Mouse (Mus musculus) naive thymus-derived CD4-positive, alpha-beta T cell, adult 2 months (primary cell): ENCODE data around the gene Ddx1.

Experiments used
- DNase-seq: peaks from one replicate; pipeline ENCODE4 v3.0.0-alpha.2; 2011; ENCODE audit warnings: low read depth

The Ddx1 gene

GRCm38 (mm10) chr12:13248691-13249572 is at the start of gene Ddx1:
Gene Ddx1, minus strand, starts transcription at chr12:13249213.
- peak; percentile 83 for DNase-seq

- DNase-seq = no peak
These were observed 44.4 kb upstream of the Ddx1 start for GRCm38 (mm10) chr12:13293421-13293881.

GRCm38 (mm10) chr12:13291453-13291852 is 42.4 kb upstream of the Ddx1 start:
- DNase-seq = no peak

- peak; percentile 14 for DNase-seq
These were observed 20.8 kb upstream of the Ddx1 start for GRCm38 (mm10) chr12:13269570-13270390.

- peak; percentile 70 for DNase-seq
These were observed 19.9 kb upstream of the Ddx1 start, which contains the start of gene Nbas for GRCm38 (mm10) chr12:13268826-13269449. Gene Nbas, plus strand, starts transcription at chr12:13269133.

GRCm38 (mm10) chr12:13268412-13268811 is 19.4 kb upstream of the Ddx1 start:
- DNase-seq = no peak

- DNase-seq = no peak
These were observed 6.7 kb upstream of the Ddx1 start for GRCm38 (mm10) chr12:13255701-13256100.

GRCm38 (mm10) chr12:13255068-13255467 is 6.1 kb upstream of the Ddx1 start:
- DNase-seq = no peak

- no peak for DNase-seq
These were observed 533 bp upstream of the Ddx1 start for GRCm38 (mm10) chr12:13249573-13249919.

- no peak for DNase-seq
These were observed 6.6 kb downstream of the Ddx1 start for GRCm38 (mm10) chr12:13242453-13242852.

GRCm38 (mm10) chr12:13218101-13218514 is 30.9 kb downstream of the Ddx1 start:
- no peak for DNase-seq

GRCm38 (mm10) chr12:13217568-13217967 is 31.4 kb downstream of the Ddx1 start:
- DNase-seq = no peak

- no peak for DNase-seq
These were observed 32.4 kb downstream of the Ddx1 start for GRCm38 (mm10) chr12:13216501-13217103.

- DNase-seq = peak; percentile 77
These were observed 34.4 kb downstream of the Ddx1 start for GRCm38 (mm10) chr12:13214345-13215278.

GRCm38 (mm10) chr12:13211746-13212482 is 37.1 kb downstream of the Ddx1 start:
- no peak for DNase-seq

- no peak for DNase-seq
These were observed 39.2 kb downstream of the Ddx1 start for GRCm38 (mm10) chr12:13209692-13210377.

- DNase-seq = no peak
These were observed 40.0 kb downstream of the Ddx1 start for GRCm38 (mm10) chr12:13208983-13209451.

GRCm38 (mm10) chr12:13208517-13208916 is 40.5 kb downstream of the Ddx1 start:
- no peak for DNase-seq

- no peak for DNase-seq
These were observed 41.9 kb downstream of the Ddx1 start for GRCm38 (mm10) chr12:13207099-13207498.
